Mouse (Mus musculus) liver, embryonic 14.5 days (tissue): Measurements from ENCODE around the gene Dpm1.

Experiments
- CTCF ChIP-seq: IDR thresholded peaks from 2 replicates; pipeline ENCODE4 v1.5.1; 2016; ENCODE audit warnings: antibody characterized with exemption, low read depth, control low read depth
- EP300 ChIP-seq: IDR thresholded peaks from 2 replicates; pipeline ENCODE4 v1.6.1; 2016; ENCODE audit warnings: antibody characterized with exemption, low read depth

- no peak for TF ChIP-seq CTCF
- no peak for TF ChIP-seq EP300
These were observed 2.9 kb upstream of the Dpm1 start for GRCm38 (mm10) chr2:168233286-168233685.
